Mouse (Mus musculus): Measurements from ENCODE around the gene Fstl3. TPM values are rescaled to one million over a fixed set of nuclear protein-coding genes. Genes with fewer than 3 reads are reported as not detected.

Fstl3 gene
- polyA plus RNA-seq, 1 experiment from 2014 or later: 1.1 TPM

GRCm38 (mm10) chr10:79779784-79780663 lies 3.0 kb downstream of the Fstl3 start:
- peaks cover 2% of the 10 kb centered on the region; the same call in 1 of the 2 replicates for H3K9me3 ChIP-seq (ENCODE audit: control insufficient read depth, low read length)
- peak overlapping the region; percentile 44 for H3K4me3 ChIP-seq (replicated peaks; ENCODE audit: low read length)
- H3K27ac ChIP-seq (ENCODE audit: low read length): no peak overlapping the region
- peak; percentile 91 for ATAC-seq
- peaks cover 17% of the 10 kb centered on the region for H3K27me3 ChIP-seq (replicated peaks; ENCODE audit: control insufficient read depth, insufficient read depth, low read length)
- 1% methylated on average over 55 of the region's 55 CpGs for WGBS
- no peaks in the 10 kb centered on the region for H3K36me3 ChIP-seq (ENCODE audit: control insufficient read depth, insufficient read depth)
- H3K4me2 ChIP-seq (ENCODE audit: low read length): peak overlapping the region; percentile 59
- H3K9ac ChIP-seq (replicated peaks; ENCODE audit: low read depth, low read length): 0 out of 2 replicates have a peak overlapping the region, but pooled peaks have one; percentile 7
- H3K4me1 ChIP-seq (replicated peaks; ENCODE audit: control insufficient read depth, insufficient read depth, low read length): peaks cover 20% of the 10 kb centered on the region

GRCm38 (mm10) chr10:79780664-79781015 lies 3.6 kb downstream of the Fstl3 start:
- peak overlapping the region; percentile 59 for H3K4me2 ChIP-seq (ENCODE audit: low read length)
- H3K27ac ChIP-seq (ENCODE audit: low read length): no peak overlapping the region
- peaks cover 17% of the 10 kb centered on the region for H3K27me3 ChIP-seq (replicated peaks; ENCODE audit: control insufficient read depth, insufficient read depth, low read length)
- H3K4me3 ChIP-seq (replicated peaks; ENCODE audit: low read length): peak overlapping the region; percentile 44
- H3K4me1 ChIP-seq (replicated peaks; ENCODE audit: control insufficient read depth, insufficient read depth, low read length): peaks cover 20% of the 10 kb centered on the region
- H3K9me3 ChIP-seq (ENCODE audit: control insufficient read depth, low read length): no peaks in the 10 kb centered on the region
- 0 out of 2 replicates have a peak overlapping the region, but pooled peaks have one; percentile 7 for H3K9ac ChIP-seq (replicated peaks; ENCODE audit: low read depth, low read length)
- no peaks in the 10 kb centered on the region for H3K36me3 ChIP-seq (ENCODE audit: control insufficient read depth, insufficient read depth)
- WGBS: 2% methylated on average over 13 of the region's 13 CpGs
- no peak; the same call in 1 of the 2 replicates for ATAC-seq

- H3K4me2 ChIP-seq (ENCODE audit: low read length): peak overlapping the region; percentile 59
- peaks cover 17% of the 10 kb centered on the region for H3K27me3 ChIP-seq (replicated peaks; ENCODE audit: control insufficient read depth, insufficient read depth, low read length)
- H3K4me1 ChIP-seq (replicated peaks; ENCODE audit: control insufficient read depth, insufficient read depth, low read length): peaks cover 20% of the 10 kb centered on the region
- WGBS: 27% methylated on average over 21 of the region's 21 CpGs
- no peak overlapping the region for H3K27ac ChIP-seq (ENCODE audit: low read length)
- H3K4me3 ChIP-seq (replicated peaks; ENCODE audit: low read length): peak overlapping the region; percentile 44
- ATAC-seq: no peak
- no peaks in the 10 kb centered on the region for H3K9me3 ChIP-seq (ENCODE audit: control insufficient read depth, low read length)
- H3K9ac ChIP-seq (replicated peaks; ENCODE audit: low read depth, low read length): no peak overlapping the region
- no peaks in the 10 kb centered on the region for H3K36me3 ChIP-seq (ENCODE audit: control insufficient read depth, insufficient read depth)
Measured at GRCm38 (mm10) chr10:79781139-79781538, 4.1 kb downstream of the Fstl3 start.

- Histone ChIP-seq H3K27me3 (replicated peaks; ENCODE audit: control insufficient read depth, insufficient read depth, low read length) (peaks cover 15% of the 10 kb centered on the region), H3K27ac (ENCODE audit: low read length) (no peak overlapping the region), H3K4me3 (replicated peaks; ENCODE audit: low read length) (no peak overlapping the region), H3K9me3 (ENCODE audit: control insufficient read depth, low read length) (no peaks in the 10 kb centered on the region), H3K4me1 (replicated peaks; ENCODE audit: control insufficient read depth, insufficient read depth, low read length) (peaks cover 20% of the 10 kb centered on the region), H3K36me3 (ENCODE audit: control insufficient read depth, insufficient read depth) (no peaks in the 10 kb centered on the region), H3K9ac (replicated peaks; ENCODE audit: low read depth, low read length) (no peak overlapping the region), H3K4me2 (ENCODE audit: low read length) (no peak overlapping the region)
- ATAC-seq: no peak
- WGBS: 51% methylated on average over 5 of the region's 5 CpGs
Measured at GRCm38 (mm10) chr10:79781956-79782355, 4.9 kb downstream of the Fstl3 start.

DNA sequence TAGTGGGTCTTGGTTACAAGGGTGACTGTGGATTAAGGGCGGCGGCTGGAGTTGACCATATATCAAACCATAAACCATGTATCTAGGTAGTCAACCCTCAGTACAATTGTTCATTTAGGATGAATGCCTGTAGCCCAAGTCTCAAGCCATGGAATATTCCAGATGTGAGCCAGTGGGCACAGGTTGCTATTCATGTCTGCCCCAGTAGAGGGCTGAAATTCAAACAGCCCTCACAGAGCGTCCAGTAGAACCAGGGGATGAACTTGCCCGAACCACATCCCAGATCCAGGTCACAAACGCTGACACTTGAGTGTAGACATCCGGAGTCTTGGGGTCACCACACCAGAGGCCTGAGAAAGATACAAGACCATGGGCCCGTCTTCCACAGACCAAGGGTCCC lies 6.0 kb downstream of the Fstl3 start:
- Histone ChIP-seq H3K4me3 (replicated peaks; ENCODE audit: low read length) (no peak overlapping the region), H3K9me3 (ENCODE audit: control insufficient read depth, low read length) (no peaks in the 10 kb centered on the region), H3K27me3 (replicated peaks; ENCODE audit: control insufficient read depth, insufficient read depth, low read length) (peaks cover 10% of the 10 kb centered on the region), H3K4me2 (ENCODE audit: low read length) (no peak overlapping the region), H3K4me1 (replicated peaks; ENCODE audit: control insufficient read depth, insufficient read depth, low read length) (peaks cover 13% of the 10 kb centered on the region), H3K36me3 (ENCODE audit: control insufficient read depth, insufficient read depth) (no peaks in the 10 kb centered on the region), H3K9ac (replicated peaks; ENCODE audit: low read depth, low read length) (no peak overlapping the region), H3K27ac (ENCODE audit: low read length) (no peak overlapping the region)
- ATAC-seq: no peak
- 61% methylated on average over 7 of the region's 7 CpGs for WGBS

DNA sequence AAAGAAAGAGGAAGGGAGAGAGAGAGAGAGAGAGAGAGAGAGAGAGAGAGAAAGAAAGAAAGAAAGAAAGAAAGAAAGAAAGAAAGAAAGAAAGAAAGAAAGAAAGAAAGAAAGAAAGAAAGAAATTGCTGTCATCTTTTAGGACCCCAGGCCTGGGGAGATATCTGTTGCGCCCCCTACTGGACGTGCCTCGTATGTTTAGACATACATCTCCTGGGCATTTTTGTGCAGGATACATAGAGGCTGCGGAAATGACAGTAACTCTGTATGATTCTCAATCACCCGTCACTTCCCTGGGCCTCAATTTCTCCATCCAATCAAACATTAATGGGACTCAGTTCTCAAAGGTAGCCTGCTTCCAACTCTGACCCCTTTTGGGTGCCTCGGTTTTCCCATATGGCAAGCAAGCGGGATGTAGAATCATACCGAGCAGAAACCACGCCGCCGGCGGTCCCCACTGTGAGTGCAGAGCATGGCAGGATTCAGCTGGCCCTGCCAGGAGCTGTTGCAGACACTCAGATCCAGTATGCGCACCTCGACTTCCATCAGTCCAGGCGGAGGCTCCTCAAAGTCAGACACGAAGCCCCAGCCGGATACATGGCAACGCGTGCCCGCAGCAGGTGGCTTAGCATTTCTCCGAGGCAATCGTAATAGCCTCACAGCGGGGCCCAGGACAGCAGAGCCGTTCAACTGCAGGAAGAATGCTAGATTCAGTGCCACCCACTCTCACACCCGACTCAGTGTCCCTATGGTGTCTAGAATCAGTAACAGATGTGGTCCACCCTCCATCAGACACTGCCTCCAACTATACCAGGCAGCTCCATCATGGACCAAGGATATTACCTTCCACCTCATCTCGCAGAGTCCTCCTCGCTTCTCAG lies 7.1 kb downstream of the Fstl3 start:
- H3K4me2 ChIP-seq (ENCODE audit: low read length): no peak overlapping the region
- peaks cover 10% of the 10 kb centered on the region for H3K27me3 ChIP-seq (replicated peaks; ENCODE audit: control insufficient read depth, insufficient read depth, low read length)
- no peak overlapping the region for H3K9ac ChIP-seq (replicated peaks; ENCODE audit: low read depth, low read length)
- WGBS: 35% methylated on average over 27 of the region's 27 CpGs
- peaks cover 12% of the 10 kb centered on the region for H3K4me1 ChIP-seq (replicated peaks; ENCODE audit: control insufficient read depth, insufficient read depth, low read length)
- H3K36me3 ChIP-seq (ENCODE audit: control insufficient read depth, insufficient read depth): no peaks in the 10 kb centered on the region
- H3K4me3 ChIP-seq (replicated peaks; ENCODE audit: low read length): no peak overlapping the region
- ATAC-seq: no peak
- H3K27ac ChIP-seq (ENCODE audit: low read length): no peak overlapping the region
- no peaks in the 10 kb centered on the region for H3K9me3 ChIP-seq (ENCODE audit: control insufficient read depth, low read length)

- Histone ChIP-seq H3K27me3 (replicated peaks; ENCODE audit: control insufficient read depth, insufficient read depth, low read length) (no peaks in the 10 kb centered on the region), H3K9ac (replicated peaks; ENCODE audit: low read depth, low read length) (no peak overlapping the region), H3K4me1 (replicated peaks; ENCODE audit: control insufficient read depth, insufficient read depth, low read length) (peaks cover 3% of the 10 kb centered on the region), H3K27ac (ENCODE audit: low read length) (no peak overlapping the region), H3K36me3 (ENCODE audit: control insufficient read depth, insufficient read depth) (no peaks in the 10 kb centered on the region), H3K4me2 (ENCODE audit: low read length) (no peak overlapping the region), H3K4me3 (replicated peaks; ENCODE audit: low read length) (no peak overlapping the region), H3K9me3 (ENCODE audit: control insufficient read depth, low read length) (no peaks in the 10 kb centered on the region)
- no peak for ATAC-seq
- 32% methylated on average over 7 of the region's 7 CpGs for WGBS
Measured at GRCm38 (mm10) chr10:79788386-79789158, 11.5 kb downstream of the Fstl3 start.

GRCm38 (mm10) chr10:79789581-79789980 lies 12.5 kb downstream of the Fstl3 start:
- peaks cover 5% of the 10 kb centered on the region for H3K4me1 ChIP-seq (replicated peaks; ENCODE audit: control insufficient read depth, insufficient read depth, low read length)
- no peak overlapping the region for H3K9ac ChIP-seq (replicated peaks; ENCODE audit: low read depth, low read length)
- no peak overlapping the region for H3K4me3 ChIP-seq (replicated peaks; ENCODE audit: low read length)
- no peak overlapping the region for H3K27ac ChIP-seq (ENCODE audit: low read length)
- H3K27me3 ChIP-seq (replicated peaks; ENCODE audit: control insufficient read depth, insufficient read depth, low read length): no peaks in the 10 kb centered on the region
- H3K4me2 ChIP-seq (ENCODE audit: low read length): no peak overlapping the region
- no peaks in the 10 kb centered on the region for H3K36me3 ChIP-seq (ENCODE audit: control insufficient read depth, insufficient read depth)
- 51% methylated on average over 2 of the region's 2 CpGs for WGBS
- no peaks in the 10 kb centered on the region for H3K9me3 ChIP-seq (ENCODE audit: control insufficient read depth, low read length)
- no peak for ATAC-seq

Measured in forebrain, embryonic 16.5 days (tissue).